Mouse (Mus musculus) common myeloid progenitor, adult 5-6 weeks (primary cell): Measurements from ENCODE around the gene Ggcx. TPM values are rescaled to one million over a fixed set of nuclear protein-coding genes. Genes with fewer than 3 reads are reported as not detected.

Experiments
- ATAC-seq: replicated peaks from 2 replicates; pipeline ENCODE4 v1.8.0; 2016; ENCODE audit warnings: low read depth, mild to moderate bottlenecking, moderate TSS enrichment, inconsistent platforms; ENCODE audit not compliant: poor library complexity, severe bottlenecking
- total RNA-seq: library from RNA; stranded (forward); fragments of 200-1000, 187-1606 nt; gene quantifications from 2 replicates; pipeline ENCODE4 v1.2.3, GENCODE M21; 2017

Ggcx gene
- total RNA-seq, 1 experiment from 2014 or later: 6.6 TPM

GRCm38 (mm10) chr6:72385258-72385657 is 28.9 kb upstream of the Ggcx start:
- ATAC-seq: no peak

DNA sequence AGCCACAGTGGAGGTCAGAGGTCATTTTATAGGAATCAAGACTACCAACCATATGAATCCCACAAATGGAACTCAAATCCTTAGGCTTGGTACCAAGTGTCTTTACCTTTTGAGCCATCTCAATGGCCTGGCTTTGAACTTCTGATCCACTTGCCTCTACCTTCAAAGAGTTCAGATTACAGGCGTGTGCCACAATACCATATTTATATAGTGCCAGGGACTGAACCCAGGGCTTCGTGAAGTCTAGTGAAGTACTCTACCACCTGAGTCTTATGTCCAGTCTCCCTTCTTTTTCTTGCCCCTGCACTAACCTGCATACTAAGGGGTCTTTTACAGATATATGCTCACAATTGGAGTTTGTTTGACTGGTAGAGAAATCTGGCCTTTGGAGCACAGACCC is 27.5 kb upstream of the Ggcx start:
- no peak for ATAC-seq

- no peak for ATAC-seq
Observed at GRCm38 (mm10) chr6:72387816-72388215, 26.3 kb upstream of the Ggcx start.

GRCm38 (mm10) chr6:72388266-72388665 is 25.8 kb upstream of the Ggcx start:
- ATAC-seq: no peak

- no peak for ATAC-seq
Observed at GRCm38 (mm10) chr6:72388791-72389329, 25.2 kb upstream of the Ggcx start.

DNA sequence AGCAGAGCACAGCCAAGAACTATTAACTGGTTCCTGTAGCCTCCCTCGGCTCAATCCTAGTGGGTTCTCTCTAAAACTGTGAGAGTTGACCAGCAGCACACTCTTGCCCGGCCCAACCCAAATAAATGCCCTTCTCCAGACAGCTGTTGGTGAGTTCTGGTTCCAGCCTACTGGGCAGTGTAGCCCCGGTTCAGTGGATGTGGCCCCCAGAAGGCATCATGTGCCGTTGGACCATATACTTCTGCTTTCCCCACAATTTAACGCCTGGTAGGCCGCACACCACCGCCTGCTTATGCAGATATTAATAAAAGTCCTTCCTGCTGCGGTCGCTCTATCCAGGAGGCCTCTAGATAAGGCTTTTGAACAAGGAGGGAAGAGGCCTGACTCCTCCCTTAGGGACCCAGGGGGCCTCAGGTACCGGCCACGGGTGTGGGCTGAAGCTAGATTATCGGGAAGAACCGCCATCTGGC is 24.6 kb upstream of the Ggcx start:
- ATAC-seq: peak; percentile 82

DNA sequence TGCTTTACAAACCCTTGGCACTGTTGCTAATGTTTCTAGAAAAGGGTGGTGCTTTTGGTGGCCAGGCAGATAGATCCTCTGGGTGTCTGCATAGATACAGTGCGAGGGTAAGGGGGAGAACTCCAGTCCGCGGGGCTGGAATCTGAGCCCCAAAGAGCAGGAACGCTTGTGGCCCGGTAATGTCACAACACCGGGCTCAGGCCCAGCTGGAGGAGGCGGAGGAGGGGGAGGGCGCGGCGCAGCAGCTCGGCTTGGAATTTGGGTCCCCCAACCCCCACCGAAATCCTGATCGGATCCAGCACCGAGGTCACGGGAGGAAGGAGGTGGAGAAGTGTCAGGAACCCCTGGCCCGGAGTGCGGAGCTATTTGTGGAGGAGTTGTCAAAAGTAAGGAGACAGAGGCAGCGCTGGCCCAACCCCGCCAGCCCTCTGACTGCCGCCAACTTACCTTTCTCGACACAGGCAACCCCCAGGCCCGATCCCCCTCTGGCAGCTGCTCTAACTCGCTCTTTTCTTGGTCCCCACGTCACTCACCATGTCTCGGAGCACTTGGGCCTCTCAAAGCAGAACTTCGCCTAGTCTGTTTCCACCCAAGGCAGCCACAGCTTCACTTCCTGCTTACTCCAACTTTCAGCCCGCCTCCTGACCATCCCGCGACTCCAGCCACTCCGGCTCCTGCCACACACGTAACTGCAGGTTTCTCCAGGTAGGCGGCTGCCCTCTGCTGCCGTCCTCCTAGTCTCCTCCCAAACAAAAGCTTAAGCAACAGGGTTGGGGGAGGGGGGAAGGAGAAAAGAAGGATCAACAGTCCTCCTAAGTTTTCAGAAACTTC is 24.0 kb upstream of the Ggcx start, which contains the start of gene Vamp8:
Vamp8 (minus strand) TSS at position 763 of the 831 bp plus-strand sequence.
- peak; percentile 63 for ATAC-seq

DNA sequence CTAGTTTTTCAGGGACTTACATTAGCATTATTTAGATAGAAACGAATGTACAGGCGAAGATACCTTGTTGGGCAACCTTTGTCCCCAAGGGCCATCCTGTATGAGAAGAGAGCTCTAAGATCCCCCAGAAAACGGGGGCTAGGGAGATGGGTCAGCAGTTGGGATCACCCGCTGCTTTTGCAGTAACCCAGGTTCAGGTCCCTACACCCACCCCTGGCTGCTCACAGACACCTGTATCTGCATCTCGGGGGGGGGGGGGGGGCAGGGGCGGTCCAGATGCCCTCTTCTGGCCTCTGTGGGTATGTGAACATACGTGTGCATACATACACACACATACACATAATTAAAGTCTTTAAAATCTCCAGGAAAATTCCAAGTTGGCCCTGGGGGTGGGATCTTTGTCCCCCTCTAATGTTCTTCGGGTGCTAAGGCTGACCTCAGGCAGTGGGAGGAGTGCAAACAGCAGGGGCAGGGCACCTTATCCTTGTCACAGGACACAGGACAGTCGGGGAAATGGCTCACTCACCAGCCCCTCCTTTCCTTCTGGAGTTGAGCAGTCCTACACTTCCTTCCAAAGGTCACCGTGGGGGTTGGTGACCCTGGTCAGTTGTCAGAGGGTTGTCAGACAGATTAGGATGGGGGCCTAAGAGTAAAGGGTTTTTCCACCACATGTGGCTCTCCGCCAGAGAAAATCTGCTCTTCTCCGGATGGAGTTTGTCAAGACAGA is 23.1 kb upstream of the Ggcx start:
- peak; percentile 4; the same call in 1 of the 2 replicates for ATAC-seq

DNA sequence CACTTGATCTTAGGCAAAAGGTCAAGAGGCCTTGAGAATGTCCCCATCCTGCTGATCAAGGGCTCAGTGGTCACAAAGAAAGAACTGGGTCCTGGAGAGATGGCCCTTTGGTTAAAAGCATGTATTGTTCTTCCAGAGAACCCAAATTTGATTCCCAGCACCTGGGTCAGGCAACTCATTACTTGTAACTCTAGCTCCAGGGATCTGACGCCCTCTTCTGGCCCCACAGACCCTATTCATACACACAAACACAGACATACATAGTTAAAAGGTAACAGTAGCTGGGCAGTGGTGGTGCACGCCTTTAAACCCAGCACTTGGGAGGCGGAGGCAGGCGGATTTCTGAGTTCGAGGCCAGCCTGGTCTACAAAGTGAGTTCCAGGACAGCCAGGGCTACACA is 21.8 kb upstream of the Ggcx start:
- ATAC-seq: no peak

DNA sequence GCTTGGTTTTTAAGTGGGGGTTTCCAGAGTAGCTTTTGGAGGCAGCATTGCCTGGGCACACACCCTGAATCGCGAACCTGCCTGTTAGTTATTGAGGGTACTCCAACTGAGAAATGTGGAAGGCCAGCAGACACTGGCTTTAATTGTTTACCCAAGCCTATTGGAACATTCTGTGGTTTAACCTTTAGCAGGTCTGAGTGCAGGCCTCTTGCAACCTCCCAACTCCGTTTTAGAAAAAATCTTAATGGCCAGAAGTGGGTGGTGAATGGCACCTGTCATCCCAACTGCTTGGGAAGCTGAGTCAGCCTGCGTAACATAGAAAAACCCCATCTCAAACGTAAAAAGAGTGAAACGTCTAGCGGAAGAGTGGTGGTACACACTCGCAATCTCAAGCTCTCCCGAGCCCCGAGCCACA is 17.3 kb upstream of the Ggcx start:
- ATAC-seq: no peak

- no peak for ATAC-seq
Observed at GRCm38 (mm10) chr6:72399967-72400366, 14.1 kb upstream of the Ggcx start.

- ATAC-seq: peak; percentile 83
Observed at GRCm38 (mm10) chr6:72401875-72402274, 12.2 kb upstream of the Ggcx start.

DNA sequence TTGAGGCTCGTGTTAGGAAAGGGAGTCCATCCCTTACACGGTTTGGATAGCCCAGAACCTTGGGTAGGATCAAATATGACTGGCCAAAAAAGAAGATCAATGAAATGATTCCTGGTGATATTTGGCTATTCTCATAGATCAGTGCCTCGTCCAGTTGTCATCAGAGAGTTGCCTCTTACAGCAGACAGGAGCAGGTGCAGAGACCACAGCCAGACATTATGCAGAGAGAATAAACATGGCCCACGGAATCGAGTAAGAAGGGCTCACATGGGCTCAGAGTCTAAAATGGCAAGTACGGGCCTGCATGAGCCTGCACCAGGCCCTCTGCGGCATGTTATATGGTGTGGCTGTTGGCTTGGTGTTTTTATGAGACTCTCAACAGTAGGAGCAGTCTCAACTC is 8.8 kb upstream of the Ggcx start:
- ATAC-seq: no peak

DNA sequence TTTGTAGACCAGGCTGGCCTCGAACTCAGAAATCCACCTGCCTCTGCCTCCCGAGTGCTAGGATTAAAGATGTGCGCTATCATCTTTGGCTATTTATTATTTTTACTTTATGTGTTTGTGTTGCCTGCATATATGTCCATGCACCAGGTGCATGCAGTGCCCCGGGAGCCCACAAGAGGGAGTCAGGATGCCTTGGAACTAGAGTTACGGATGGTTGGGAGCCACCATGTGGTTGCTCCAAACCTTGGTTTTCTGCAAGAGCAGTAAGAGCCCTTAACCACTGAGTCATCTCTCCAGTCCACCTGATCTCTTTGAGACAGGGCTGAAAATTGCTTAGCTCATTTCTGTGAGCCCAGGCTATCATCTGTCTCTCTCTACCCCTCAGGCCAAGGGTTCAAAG is 7.0 kb upstream of the Ggcx start:
- ATAC-seq: peak; percentile 93

DNA sequence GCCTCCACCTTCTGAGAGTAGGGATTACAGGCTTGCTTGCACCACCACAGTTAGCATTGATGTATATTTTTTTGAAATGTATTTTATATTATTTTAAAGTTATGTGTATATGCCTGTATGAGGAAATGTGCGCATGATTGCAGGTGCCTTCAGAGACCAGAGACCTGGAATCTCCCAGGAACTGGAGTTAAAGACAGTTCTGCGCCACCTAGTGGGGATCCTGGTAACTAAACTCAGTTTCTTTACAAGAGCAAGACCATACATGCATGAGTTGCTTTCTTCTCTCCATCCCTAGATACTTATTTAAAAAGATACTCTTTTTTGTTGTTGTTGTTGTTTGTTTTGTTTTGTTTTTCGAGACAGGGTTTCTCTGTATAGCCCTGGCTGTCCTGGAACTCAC is 4.5 kb upstream of the Ggcx start:
- no peak for ATAC-seq

DNA sequence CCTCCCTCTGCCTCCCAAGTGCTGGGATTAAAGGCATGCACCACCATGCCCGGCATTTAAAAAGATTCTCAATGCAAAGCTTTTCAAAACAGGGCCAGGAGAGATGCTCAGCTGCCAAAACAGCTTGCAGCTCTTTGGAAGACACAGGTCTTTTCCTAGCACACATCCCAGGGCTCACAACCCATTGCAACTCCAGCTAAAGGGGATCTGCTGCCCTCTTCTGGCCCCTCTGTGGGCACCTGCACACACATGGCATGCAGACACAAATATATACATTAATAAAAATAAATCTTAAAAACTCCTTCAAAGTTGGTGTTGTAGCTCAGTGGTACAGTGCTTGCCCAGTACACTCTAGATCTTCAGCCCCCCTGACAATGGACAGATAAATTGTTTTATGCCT is 4.1 kb upstream of the Ggcx start:
- no peak for ATAC-seq

GRCm38 (mm10) chr6:72410518-72410917 is 3.6 kb upstream of the Ggcx start:
- peak; percentile 35 for ATAC-seq

GRCm38 (mm10) chr6:72415181-72415580 is 1.1 kb downstream of the Ggcx start:
- no peak for ATAC-seq

- no peak for ATAC-seq
Observed at GRCm38 (mm10) chr6:72415964-72416772, 2.1 kb downstream of the Ggcx start.

DNA sequence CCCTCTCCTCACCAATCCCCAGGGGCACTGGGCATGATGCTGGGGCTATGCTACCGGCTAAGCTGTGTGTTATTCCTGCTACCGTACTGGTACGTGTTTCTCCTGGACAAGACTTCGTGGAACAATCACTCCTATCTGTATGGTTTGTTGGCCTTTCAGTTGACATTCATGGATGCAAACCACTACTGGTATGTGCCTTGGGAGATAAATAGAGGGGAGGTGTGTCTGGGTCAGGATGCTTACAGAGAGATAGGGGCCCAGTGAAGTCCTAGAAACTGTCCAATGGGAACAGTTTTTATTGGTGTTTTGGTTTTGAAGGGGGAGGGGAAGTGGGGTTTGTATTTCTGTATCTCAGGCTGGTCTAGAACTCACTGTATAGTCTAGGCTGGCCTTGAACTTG is 4.2 kb downstream of the Ggcx start:
- ATAC-seq: no peak
